Mouse (Mus musculus) right cerebral cortex, postnatal 10 days (tissue): ENCODE results near the gene Bloc1s2.

Experiments
- DNase-seq, 2 experiments: peaks; one replicate each; pipeline ENCODE4 v3.0.0; 2021; ENCODE audit warnings: low spot score in 2 of 2

Gene Bloc1s2

GRCm38 (mm10) chr19:44145702-44146567 lies at the start of gene Bloc1s2:
Bloc1s2 (minus strand) TSS chr19:44146446.
- peak; percentile 91 to 92 for DNase-seq

GRCm38 (mm10) chr19:44195138-44195537 lies 48.9 kb upstream of the Bloc1s2 start:
- peak; percentile 75 to 83 for DNase-seq

DNA sequence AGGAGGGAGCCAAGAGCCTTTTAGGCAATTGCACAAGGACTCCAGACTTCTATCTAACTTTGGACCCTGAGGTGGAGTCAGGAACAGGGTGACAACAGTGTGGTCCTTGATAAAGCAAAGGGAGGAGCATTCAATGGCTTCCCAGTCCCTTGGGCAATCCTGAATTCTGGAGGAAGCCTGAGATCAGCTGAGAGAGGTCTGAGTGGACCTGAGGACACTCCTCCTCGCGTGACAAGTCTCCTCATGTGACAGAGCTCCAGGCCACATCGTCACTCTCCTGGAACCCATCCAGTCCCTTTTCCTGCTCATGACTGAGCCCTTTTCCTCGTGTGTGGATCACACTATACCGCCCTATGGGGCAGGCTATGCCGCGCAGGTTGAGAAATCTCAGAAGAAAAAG lies 47.7 kb upstream of the Bloc1s2 start:
- no peak for DNase-seq

- DNase-seq: no peak
These were observed 46.1 kb upstream of the Bloc1s2 start, which contains the start of gene Pkd2l1 for GRCm38 (mm10) chr19:44192342-44192741. Pkd2l1 (minus strand) TSS chr19:44192442.

- DNase-seq: no peak
These were observed 42.8 kb upstream of the Bloc1s2 start for GRCm38 (mm10) chr19:44189056-44189455.

DNA sequence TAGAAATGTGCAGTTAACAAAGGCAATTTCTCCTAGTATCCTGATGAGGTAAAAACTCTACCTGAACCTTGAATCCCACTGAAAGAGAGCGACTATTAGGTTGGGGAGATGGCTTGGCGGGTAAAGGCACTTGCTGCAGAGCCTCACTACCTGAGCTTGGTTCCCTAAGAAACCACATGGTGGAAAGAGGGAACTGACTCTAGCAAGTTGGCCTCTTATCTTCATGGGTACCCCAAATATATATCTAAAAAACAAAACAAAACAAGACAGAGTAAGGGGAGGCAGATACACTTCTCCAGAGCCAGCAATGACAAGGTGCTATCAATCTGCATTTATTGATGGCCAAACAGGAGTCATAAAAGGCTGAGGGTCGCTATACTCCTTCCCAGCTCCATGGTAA lies 37.7 kb upstream of the Bloc1s2 start:
- no peak for DNase-seq

DNA sequence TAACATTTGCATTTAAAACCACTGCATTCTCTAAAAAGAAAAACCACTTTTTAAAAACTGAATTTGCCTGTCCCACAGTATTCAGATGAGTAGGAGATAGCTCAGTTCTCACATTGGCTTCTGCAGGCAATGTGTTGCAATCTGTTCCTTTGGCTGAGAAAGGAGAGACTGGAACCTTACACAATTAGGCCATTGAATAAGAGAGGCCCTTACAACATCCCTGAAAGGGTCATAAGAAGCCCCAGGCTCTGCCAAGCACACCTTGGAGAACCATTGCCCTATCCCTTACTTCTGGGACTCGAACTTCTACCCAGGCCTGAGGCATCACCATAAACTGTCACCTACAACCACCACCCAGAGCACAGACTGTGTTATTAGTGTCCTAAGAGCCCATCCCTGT lies 34.3 kb upstream of the Bloc1s2 start:
- DNase-seq: no peak

GRCm38 (mm10) chr19:44176741-44177140 lies 30.5 kb upstream of the Bloc1s2 start:
- no peak for DNase-seq

DNA sequence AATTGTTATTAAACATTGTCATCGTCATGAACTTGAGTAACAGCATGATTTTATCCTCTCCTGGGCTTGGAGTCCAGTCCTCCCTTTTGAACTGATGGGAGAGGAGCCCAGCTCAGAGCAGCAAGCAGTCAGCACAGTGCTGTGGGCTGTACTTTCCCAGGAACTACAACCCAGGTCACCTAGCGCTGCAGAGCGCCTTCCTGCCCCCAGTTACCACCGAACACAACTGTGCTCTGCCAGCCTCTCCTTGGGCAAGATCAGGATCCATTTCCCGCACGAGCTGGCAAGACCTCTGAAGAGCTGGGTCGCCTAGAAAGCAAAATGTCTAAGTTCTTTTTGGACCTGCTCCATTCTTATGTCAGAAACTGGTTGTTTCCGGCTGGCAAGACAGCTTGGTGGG lies 28.6 kb upstream of the Bloc1s2 start:
- DNase-seq: no peak

DNA sequence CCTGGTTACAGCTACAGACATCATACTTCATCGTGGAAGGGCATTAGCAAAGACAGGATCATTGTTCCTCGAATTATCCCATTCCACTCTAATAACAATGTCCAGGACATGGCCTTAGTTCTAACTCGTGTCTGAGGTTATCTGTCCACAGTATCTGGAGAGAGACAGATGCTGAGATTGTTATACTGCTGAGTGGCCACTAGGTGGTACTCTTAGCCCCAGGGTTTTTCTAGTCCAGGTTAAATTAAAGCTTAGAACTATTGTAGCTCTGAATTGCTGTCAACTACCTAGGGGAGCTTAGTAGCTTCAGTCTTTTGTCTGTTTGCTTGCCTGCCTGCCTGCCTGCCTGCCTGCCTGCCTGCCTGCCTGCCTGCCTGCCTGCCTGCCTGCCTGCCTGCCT lies 15.3 kb upstream of the Bloc1s2 start:
- DNase-seq: no peak

DNA sequence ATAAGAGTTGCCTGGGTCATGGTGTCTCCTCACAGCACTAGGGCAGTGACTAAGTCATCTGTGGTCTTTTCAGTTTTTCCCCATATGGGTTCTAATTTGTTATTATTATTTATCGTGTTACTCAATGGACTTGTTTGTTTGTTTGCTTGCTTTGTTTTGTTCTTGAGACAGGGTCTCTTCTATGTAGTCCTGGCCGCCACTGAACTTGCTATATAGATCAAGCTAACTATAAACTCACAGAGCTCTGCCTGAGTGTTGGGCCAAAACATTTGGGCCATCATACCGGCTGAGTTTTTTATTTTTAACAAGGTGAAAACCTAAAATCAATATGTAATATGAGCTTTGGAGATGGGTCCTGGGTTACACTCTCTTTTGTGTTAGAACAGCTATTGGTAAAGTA lies 13.1 kb upstream of the Bloc1s2 start:
- no peak for DNase-seq

- no peak for DNase-seq
These were observed 10.8 kb upstream of the Bloc1s2 start for GRCm38 (mm10) chr19:44157005-44157404.

DNA sequence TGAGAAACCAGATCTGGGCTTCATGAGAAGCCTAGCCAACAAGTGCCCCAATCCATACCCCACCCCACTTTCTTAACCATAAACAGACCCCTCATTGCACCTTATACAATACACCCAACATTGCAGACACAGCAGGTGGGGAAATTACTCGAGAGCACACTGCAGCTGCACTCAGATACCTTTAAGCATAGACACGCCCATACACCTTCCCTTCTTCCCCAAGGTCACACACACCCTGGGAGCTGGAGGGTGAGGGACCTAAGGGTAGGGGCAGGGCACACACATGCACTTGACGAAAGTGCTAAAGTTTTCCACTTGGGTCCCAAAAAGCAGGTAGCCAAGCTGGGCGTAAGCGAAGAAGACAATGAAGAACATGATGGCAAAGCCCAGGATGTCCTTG lies 7.5 kb upstream of the Bloc1s2 start:
- no peak for DNase-seq

- DNase-seq: peak in 1 of 2 experiments; percentile 6
These were observed 2.7 kb upstream of the Bloc1s2 start for GRCm38 (mm10) chr19:44148991-44149390.

DNA sequence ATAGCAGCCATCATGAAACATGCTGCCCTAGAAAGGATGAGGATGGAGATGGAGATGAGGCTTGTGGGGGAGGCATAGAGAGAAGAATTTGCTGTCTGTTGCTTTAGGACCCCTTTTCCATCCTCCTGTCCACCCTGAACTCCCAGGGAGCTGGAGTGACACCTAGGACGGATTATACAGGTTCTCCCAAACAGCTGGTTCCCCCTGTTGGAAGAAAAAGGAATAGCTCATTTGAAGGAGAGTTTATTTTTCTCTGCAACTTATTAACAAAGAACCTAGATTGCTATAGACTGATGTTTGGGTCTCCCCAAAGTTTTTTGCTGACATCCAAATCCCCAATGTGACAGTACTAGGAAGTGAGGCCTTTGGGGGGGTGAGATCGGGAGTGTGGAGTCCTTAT lies 2.1 kb upstream of the Bloc1s2 start:
- DNase-seq: peak in 1 of 2 experiments; percentile 11

GRCm38 (mm10) chr19:44146951-44147350 lies 705 bp upstream of the Bloc1s2 start:
- DNase-seq: no peak

DNA sequence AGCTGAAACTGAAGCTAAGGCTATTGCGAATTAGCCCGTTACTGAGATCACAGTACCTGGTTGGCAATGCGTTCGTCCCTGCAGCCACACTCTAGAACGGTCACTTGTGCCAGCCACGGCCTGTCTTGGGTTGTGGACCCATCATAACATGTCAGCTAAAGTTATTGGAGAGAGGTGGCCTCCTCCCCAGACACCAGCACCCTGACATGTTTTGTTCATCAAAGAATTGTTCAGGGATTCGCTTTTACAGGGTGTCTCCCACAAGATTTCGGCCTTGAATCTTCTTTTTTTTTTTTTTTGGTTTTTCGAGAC lies 278 bp upstream of the Bloc1s2 start:
- no peak for DNase-seq

DNA sequence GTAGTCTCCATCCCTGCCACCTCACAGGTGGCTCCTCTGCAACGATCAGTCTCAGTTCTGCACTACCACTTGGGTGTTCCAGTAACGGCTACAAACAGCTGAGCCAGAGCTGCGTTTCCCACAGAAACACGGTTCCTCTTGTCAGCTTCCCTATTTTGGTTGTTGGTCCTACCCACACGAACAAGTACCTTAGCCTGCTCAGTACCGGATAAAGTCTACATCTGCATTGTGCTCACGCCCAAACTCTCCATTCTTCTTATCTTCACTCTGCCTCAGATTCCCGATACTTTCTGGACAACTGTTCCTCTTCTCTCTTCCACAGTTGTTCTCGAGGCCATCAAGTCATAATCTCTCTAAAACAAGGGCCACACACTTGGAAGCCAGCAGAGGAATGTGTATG lies 1.9 kb downstream of the Bloc1s2 start:
- no peak for DNase-seq

GRCm38 (mm10) chr19:44135960-44136485 lies 10.2 kb downstream of the Bloc1s2 start:
- DNase-seq: no peak

DNA sequence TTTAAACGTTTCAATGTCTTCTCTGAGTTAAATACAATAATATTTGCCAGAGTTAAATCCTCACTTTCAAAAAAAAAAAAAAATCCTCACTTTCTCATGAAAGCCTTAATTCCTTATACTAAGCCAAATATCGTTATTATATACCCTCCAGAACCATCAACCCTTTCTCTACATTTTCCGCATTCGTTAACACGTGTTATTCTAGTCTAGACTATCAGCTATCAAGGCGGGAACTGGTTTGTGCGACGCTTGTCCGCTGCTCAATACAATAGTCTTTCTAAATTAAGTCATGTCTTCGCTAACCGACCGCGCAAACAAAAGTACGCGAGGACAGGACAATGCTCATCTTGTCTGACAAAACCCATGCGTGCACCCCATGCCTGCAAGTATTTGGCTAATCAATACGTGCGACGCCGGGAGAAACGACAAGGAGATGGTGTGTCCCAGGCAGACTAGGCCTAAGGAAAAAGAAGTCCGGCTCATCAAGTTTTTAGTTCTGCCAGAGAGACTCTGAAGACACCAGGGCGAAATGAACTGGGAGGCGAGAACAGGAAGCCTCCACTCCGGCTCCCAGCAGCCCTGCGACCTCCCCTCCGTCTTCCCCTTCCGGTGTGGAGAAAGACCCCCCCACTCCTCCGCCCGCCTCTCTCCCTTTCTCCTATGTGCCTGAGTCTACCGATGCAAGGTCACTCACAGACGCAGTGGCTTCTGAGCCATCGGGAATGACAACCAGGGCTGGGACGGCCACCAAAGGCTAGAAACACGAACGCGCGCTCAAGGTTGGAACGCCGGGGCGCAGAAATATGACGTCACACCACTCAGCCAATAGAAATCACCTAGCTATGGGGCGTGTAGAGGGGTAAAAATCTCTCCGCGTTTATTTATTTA lies 10.9 kb downstream of the Bloc1s2 start, which contains the start of gene Cwf19l1:
TSS of gene Cwf19l1 (minus strand) at position 805 of the 888 bp plus-strand sequence.
- DNase-seq: peak; percentile 94

DNA sequence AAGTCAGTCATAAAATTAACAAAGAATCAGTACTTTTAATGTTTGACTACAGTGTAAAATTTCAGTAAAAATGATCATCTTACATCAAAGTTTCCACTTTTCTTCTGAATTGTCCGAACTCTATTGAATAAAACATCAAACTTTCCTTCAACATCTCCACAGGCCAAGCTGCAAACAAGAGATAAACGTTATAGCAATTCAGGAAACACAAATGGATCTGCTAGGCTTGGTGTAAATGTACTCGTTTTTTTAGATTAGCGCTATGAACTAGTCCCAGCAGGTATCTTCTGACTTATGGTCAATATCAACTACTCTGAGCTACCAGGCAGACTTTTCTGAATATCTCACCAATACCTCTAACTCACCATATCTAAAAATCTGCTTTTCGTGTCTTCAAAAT lies 13.3 kb downstream of the Bloc1s2 start:
- DNase-seq: no peak

DNA sequence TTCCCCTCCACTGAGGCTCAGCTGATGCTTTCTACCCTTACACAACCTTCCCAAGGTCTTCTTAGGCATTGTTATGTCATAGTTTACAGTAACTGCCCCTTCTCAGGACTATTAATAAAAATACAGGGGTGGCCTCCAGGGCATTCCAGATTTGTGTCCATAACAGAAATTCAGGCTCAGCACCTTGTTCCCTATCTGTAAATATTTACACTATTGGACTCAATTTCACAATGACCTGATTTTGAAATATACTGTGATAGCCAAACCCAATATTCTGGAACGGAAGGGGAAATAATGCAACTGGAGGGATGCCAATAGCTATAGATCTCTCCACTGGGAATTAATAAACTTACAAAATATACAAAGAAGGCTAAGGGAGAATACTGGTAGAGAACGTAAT lies 17.7 kb downstream of the Bloc1s2 start:
- DNase-seq: no peak
